Mouse (Mus musculus) telencephalon, adult 2 months (tissue): ENCODE measurements around the gene Helt.

ENCODE experiments used
- DNase-seq: peaks from one replicate; pipeline ENCODE4 v3.0.0-alpha.2; 2011; ENCODE audit warnings: low read depth, low spot score

The Helt gene

DNA sequence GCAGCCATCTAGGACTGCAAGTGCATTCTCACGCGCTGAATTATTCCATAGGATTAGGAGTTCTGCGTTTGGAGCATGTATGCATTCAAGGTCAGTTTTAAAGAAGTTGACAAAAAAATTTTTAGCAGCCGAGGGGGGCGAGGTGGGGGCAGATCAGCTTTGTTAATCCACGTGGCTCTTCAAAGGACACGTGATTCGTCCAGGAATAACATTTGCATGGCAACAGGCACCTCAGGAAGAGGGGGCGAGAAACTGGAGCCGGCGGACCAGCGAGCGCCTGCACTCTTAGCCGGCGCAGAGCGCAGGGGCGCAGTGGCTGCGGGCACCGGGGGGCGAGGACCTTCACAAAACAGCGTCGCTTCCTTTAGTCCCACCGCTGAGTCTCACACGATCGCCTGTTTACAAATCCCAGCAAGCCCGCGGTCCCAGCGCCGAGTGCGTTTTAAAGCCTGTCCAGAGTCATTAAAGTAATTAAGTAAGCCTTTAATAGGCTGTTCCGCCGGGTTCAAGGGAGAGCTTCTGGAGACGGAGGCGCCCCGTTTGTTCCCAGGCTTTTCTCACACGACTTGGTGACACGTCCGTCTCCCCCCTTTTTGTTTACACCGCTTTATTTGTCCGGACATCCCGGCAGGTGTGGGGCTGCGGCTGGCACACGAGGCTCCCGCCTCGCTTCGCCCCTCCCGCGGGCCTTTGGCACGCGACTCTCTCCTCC lies at the start of gene Helt:
TSS of gene Helt (minus strand) at position 491 of the 712 bp plus-strand sequence.
- DNase-seq, result no peak

DNA sequence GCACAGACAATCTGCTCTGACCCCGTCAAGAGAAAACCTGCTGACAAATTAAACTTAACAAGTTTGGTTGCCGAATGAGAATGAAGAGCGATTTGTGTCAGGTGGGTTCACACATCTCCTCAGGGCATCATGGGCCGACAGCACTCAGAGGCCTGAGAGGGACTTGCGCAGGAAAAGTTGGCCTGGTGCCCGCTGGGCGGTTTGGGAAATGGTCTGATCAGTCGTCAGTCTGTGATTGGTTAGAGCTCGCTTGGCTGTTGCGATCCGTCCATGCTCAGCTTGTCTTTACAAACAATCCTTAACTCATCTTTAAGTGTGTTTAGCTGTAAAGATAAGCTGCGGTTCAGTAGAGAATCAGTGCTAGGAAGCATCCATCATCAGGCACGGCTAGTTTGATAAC lies 47.8 kb upstream of the Helt start:
- no peak for DNase-seq

DNA sequence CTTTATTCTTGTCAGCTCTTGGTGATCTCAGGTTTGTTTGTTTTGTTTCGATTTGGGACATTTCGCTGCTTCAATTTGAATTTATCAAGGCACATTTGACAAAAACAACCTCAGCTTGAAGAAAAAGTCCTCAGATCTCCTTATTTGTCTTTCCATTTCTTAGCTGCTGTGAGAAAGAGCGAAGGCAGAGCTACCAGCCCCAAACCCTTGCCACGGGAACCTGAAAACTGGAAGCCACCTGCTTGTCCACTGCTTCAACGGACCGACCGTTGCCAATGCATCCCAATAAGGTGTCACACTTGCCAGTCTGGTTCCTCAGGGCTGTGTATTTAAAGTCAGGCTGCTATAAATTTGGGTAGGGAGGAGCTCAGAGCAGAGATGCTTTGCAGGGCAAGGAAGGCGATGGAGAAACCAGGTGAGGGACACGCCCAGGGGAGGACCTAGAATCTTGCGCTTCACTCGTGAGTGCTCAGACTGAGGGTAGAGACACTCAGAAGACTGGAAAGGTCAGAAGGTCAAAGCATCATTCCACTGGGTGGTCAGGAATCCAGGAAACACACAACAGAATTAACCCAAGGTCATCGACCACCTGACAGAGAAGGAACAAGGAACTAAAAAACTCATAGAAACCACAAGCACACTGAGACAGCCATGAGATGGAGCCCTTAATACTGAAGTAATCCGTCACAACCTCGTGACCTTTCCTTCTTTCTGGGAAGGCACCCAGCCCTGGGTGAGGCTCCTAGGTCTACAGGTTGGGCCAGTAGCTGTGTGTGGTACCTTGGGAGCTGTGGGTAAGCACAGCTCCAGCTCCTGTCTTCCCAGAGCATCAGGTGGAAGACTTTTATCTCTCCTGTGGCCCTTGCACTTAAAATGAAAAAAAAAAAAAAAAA lies 46.2 kb upstream of the Helt start:
- DNase-seq, result no peak

DNA sequence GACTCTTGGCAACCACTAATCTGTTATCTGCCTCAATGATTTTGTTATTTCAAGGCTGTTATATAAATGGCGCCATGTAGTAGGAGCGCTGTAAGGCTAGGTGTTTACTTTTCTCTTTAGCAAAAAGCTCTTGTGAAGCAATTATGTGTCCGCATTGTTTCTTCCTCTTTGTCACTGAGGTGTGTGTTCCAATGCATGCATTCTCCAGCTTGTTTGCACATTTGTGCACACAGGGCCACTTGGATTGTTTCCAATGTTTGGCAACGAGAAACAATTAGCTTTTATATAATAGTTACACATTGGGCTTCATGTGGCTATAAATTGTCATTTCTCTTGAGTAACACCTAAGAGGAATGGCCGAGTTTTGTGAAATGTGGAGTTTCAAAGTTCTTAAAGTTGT lies 44.8 kb upstream of the Helt start:
- no peak for DNase-seq

DNA sequence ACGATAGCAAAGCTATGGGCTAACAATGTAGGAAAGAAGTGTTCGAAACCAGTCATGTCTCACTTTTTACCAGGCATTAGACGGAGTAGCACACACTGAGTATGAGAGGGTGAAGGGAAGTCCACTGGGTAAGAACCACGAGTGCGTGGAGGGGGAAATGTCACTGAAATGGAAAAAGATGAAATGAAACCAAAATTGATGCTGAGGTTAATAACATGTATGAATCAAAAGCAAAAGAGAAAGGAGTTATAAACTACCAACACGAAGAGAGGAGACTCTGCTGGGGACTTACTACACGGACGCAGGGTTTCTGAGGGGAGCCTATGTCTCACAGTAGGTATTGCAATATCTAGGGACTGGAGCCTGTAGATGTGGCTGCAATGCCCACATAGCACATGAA lies 41.9 kb upstream of the Helt start:
- no peak for DNase-seq

DNA sequence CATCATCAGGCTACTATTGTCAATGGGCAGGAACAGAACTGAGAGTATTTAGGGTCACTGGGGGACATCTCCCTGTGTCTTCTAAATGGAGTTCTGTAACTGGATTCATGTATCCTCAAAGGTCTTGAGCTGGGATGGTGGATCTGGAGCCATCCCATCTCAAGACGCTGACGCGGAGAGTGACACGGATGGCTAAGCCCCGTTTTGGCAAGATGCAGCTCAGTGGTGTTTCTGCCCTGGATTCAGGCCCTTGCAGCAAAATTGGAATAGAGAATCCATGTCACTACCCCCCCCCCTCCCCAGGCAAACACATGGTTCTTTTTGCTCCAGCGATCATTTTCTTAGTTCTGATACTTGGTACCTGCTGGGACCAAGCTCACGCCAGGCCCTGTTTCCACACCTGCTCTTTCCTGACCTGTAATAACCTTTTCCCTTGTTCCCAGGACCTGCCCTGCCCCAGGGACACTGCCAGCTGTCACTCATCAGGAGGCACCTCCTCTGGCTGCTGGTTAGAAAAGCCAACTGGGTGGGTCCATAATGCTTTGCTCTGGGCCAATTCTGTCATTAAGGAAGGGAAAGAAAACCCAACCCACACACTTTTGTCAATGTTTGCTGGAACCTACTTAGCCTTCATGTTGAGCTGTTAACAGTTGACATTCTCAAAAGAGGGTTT lies 38.1 kb upstream of the Helt start:
- no peak for DNase-seq

DNA sequence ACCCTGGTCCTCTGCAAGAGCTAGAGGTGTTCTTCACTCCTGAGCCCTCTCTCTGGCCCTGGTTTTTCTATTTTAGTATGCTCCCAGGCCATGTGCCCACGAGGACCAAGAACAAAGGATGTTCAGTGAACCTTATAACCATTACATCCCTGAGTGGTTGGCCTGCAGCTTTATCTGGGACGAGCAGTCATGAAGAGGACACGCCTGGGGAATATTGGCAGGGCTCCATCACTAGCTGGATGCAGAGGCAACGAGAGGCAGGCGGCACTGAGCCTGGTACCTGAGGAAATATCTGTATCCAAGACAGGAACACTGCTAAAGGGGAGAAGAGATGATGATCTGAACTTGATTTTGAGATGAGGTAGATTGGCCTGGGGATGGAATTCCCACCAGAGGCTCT lies 37.3 kb upstream of the Helt start:
- no peak for DNase-seq

DNA sequence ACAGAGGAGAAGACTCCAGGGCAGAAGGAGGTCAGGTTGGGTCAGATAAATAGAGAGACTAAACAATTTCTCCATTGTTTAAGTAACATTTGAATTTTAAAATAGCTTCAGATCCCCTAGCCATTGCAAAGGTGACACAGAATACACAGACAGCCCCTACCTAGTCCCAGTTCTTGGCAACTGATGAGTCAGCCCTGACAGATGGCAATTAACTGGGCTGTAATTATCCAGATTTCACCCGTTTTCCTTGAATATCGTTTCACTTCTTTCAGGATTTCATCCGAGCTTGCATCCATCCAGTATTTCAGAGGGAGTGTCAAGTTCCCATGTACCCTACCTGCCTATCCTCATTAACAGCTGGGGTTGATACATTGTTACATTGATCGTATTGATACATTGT lies 34.9 kb upstream of the Helt start:
- no peak for DNase-seq

DNA sequence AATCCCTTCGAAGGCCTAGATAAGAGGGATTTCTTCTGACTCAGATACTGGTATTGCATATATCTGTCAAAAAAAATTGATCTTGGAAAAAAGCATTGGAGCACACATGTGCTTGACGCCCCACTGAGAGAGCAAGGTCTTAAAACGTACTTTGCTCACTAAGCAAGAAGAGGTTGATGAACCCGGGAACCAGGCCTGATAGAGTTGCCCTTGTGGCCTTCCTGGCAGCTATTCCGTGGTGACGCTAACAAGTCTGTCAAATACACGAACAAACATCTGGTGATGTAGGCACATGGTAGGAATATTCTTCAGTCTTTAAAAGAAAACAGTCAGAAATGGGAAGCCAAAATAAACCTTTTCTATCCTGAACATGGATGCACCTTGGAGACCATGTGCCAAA lies 32.8 kb upstream of the Helt start:
- DNase-seq, result no peak

DNA sequence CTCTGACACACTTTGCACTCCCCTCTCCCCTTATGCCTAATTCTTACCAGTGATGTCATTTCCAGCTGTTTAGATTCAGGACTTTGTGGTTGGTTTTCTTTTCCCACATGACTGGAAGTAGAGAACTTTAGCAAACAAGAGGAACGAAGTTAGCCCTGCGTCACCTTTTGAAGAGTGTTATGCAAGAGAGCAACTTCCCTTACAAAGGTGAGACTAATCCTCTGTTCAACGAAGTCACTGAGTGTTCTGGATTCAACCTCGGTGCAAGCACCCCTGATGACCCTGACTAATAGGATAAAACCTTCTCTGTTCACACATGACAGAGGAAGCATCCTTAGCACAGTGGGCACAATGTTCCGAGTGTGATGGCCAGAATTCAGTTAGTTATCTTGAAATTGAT lies 32.2 kb upstream of the Helt start:
- DNase-seq, result no peak

DNA sequence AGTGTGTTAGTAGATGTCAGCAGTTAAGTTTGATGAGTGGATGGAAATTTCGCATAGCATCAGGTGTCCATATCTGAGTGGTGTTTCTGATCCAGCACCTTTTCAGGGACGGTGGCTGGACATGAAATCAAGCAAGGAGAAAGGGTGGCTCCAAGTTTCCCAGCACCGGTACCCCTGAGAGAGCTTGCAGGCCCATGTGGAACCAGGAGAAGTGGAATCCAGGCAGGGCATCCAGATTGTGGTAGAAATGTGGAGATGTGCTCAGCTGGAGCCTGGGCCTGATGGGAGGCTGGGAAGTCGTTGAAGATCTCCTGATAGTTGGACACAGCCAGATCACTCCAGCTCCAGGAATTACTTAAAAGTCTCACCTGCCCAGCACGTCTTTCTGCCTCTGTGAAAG lies 30.2 kb upstream of the Helt start:
- DNase-seq, result no peak

DNA sequence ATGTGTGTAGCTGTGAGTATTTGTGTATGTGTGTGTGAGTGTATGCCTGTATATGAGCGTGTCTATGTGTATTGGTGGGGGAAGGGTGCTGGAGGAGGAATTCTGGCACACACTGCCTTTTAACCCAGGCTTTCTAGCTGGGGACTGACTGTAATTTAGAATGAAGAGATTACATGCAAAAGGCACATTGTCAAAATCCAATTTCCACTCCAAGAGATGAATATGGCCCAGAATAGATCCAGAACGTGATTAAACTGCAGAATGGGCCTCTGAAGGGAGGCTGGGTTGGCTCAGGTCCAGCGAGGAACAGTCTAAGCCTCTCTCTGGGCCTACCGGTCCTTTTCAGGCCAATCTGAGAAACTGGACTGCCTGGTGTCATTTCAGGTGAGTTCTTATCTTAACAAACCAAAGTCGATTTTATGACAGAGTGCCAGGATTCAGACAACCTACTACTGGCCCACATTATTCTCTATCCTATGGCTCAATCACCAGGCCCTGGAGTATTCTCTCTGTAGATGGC lies 29.3 kb upstream of the Helt start:
- DNase-seq, result no peak

DNA sequence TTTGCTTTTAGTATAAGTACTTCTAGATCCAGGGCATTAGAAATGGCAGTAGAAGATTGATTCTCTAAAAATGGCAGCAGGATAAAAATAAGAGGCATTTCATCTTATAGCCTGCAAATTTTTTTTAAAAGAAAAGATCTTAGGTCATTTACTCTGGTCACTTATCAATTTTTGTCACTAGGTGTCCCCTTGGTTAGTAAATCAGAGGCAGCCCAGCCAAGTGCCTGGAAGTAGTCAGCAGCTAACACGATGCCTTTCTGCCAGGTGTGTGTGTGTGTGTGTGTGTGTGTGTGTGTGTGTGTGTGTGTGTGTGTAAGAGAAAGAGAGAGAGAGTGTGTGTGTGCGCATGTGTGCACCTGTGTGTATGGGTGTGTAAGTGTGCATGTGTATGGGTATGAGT lies 28.4 kb upstream of the Helt start:
- DNase-seq, result no peak

DNA sequence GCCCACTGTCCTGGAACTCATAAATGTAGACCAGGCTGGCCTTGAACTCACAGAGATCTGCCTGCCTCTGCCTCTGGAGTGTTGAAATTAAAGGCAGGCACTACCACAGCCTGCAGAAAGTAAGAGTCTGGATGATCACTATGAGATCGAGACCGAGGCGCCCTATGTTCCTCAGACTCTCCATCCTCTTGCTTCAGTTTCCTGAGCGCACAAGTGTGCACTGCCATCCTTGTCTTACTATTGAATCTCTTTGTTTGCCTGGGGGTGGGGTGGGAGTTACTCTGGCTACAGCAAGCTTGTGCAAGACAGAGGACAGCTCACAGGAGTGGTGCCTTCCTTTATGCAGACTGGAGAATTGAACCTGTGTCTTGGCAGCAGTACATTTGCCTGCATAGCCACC lies 27.9 kb upstream of the Helt start:
- DNase-seq, result no peak

DNA sequence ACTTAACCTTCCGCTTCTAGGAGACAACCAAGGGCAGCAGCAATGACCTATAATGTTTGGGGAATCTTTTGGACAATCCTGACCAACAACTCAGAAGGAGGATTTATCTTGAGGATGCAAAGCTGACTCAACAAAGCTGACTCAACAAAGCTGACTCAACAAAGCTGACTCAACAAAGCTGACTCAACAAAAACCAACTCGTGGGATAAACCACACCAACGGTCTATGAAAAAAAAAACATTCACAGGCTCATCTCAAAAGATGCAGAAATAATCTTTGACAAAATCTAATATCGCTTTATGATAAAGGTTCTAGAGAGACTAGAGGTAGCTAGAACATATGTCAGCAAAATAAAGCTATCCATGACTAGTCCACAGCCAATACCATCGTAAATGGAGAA lies 24.3 kb upstream of the Helt start:
- DNase-seq, result no peak

DNA sequence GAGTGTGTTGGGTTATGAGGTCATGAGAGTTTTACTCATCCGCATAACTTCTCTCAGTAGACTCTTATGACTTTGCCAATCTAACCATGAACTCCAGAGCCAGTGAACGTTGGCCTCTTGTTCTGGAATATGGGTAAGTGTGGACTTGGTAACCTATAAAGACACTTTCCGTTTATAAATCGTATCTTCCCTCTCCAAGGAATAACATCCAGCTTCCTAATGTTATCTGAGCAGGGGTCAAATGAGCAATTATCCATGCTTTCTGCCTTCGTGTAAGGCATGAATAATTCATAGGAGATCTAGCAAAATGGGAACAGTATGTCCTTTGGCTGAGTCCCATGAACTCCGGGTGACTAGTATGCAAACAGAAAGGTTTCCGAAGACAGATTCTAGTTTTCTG lies 22.7 kb upstream of the Helt start:
- no peak for DNase-seq

DNA sequence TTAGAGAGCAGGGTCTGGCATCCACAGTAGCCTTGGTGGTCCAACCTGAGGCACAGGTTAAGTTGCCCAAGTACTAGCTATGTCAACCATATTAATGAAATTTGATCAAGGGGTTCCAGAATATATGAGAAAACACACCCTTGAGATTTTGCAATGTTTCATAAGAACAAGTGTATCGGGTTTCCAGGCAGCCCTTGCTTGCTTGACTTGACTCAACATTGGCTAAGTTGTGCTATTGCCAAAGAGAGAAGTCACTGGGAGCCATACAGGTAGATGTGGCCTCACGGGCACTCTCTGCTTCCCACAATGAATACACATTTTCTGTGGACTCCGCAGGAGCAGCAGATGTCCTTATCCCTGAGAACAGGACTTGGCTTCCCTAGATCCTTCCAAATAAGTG lies 19.3 kb upstream of the Helt start:
- no peak for DNase-seq

DNA sequence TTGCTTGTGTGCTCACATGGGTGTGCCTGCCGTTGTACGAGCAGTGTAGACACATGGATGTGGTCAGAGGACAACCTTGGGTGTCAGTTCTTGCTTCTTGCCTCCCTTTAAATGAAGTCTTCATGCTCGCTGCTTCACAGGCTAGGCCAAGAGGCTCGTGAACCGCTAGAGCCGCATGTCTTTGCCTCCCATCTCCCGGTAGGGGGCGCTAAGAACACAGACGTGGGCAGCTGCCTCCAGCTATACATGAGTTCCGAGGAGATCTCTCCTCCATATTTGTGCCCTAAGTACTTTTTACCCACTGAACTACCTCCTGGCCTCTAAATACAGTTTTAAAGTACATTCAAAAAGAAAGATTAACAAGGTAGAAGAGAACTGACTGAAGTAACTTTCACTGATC lies 16.7 kb upstream of the Helt start:
- DNase-seq, result peak; percentile 55

DNA sequence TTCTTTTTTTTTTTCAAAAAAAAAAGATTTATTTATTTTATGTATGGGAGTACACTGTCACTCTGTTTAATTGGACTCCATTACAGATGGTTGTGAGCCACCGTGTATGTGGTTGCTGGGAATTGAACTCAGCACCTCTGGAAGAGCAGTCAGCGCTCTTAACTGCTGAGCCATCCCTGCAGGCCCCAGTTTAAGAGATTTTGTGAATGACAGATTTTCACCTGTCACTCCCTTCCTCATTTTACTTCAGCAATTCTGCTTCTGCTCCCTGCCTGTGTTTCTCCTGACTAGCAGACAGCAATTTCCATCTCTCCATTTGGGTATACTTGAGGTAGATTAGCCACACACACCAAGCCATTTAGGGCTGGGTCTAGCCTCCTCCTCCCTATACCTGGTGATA lies 13.7 kb upstream of the Helt start:
- no peak for DNase-seq

DNA sequence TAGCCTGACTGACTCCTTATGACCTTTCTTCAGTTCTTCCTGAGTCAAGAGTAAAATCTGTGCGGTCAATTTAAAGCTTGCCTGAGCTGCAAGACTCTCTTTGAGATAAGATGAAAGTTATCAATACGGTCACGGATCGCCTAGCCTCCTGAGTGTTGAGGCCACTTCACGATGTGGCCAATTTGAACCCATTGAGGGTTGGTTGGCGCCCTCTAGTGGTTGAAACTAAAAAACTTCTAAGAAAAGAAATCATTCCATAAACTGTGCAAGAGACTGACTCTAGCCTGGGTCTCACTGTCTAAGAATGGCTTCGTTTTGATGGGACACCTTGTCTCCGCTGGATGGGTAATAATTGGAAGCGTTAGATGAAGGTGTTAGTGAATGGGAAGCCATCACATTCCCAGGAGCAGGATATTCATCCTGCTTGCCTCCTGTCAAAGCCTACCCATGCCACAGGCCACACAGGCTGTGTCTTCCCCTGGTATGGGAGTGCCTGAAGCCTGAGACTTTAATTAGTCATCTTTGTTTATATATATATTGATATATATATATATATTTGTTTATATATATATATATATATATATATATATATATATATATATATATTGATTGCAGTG lies 11.4 kb upstream of the Helt start:
- DNase-seq, result no peak

DNA sequence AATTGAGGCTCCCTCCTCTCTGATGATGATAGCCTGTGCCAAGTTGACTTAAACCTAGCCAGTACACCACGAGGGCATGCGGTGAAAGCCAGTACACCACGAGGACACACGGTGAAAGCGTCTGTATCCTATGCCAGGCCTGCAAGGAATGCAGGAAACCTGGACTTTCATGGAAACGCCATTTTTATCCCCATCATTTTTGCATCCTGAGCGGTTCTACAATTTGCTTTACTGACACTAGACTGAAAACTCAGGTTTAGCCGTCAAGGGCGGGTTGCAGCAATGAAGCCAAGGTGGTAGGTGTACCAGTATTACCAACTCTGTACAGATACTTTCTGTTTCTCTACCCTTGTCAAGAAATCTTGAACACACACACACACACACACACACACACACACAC lies 7.7 kb upstream of the Helt start:
- no peak for DNase-seq

DNA sequence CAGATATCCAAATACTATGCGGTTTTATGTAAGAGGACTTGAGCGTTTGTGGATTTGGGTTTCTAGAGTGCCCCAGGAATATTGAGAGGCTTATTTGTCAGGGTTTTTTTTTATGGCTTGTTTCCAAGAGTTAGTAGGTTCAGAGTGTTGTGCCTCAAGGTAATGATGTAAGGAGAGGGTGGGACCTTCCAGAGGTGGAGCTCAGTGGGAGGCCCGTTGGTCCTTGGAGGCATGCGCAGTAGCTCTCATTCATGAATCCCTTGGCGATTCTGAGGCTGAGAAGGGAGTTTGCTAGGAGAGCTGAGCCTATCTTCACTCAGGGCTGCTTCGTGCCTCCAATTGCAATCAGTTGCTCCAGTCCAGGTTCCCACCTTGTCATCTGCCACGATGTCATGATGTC lies 4.4 kb upstream of the Helt start:
- no peak for DNase-seq
